Mouse (Mus musculus) embryonic facial prominence, embryonic 10.5 days (tissue): ENCODE results near the gene Cd3eap. TPM values are rescaled to one million over a fixed set of nuclear protein-coding genes. Genes with fewer than 3 reads are reported as not detected.
A peak's percentile ranks its signal among the peaks of the same experiment; 100 is the strongest.

ENCODE experiments used
- DNase-seq: peaks from one replicate; pipeline ENCODE4 v3.0.0-alpha.2; 2017; ENCODE audit warnings: low spot score
- H3K27ac ChIP-seq: fragments of 300-500 bp; sonication (generic); replicated peaks from 2 replicates; pipeline ENCODE4 v1.5.1; 2016; ENCODE audit warnings: mild to moderate bottlenecking
- H3K27me3 ChIP-seq: fragments of 300-500 bp; sonication (generic); replicated peaks from 2 replicates; pipeline ENCODE4 v1.6.1; 2016; ENCODE audit warnings: low read depth, mild to moderate bottlenecking; ENCODE audit not compliant: poor library complexity, severe bottlenecking
- H3K36me3 ChIP-seq: fragments of 300-500 bp; sonication (generic); replicated peaks from 2 replicates; pipeline ENCODE4 v1.6.1; 2016; ENCODE audit warnings: mild to moderate bottlenecking, moderate library complexity
- H3K4me1 ChIP-seq: fragments of 300-500 bp; sonication (generic); 2 replicates; pipeline ENCODE4 v1.6.1; 2016
- H3K4me3 ChIP-seq: fragments of 300-500 bp; sonication (generic); 2 replicates; pipeline ENCODE4 v1.5.1; 2016; ENCODE audit warnings: mild to moderate bottlenecking, moderate library complexity
- H3K9me3 ChIP-seq: fragments of 300-500 bp; sonication (generic); 2 replicates; pipeline ENCODE4 v1.6.1; 2016; ENCODE audit warnings: mild to moderate bottlenecking
- WGBS: fragments of 180-500 bp; shearing (Covaris S2); methylation state at CpG from one replicate; pipeline ENCODE4 v1.1.7; 2016; 5-methylcytosine and 5-hydroxymethylcytosine counted together
- polyA plus RNA-seq: library from polyadenylated mRNA; unstranded; fragments of >200 nt; fragmentation: Nextera tagmentation; extraction: Ambion mirVana; gene quantifications from 2 replicates; pipeline ENCODE4 v1.2.1, GENCODE M21; 2016

The Cd3eap gene
- polyA plus RNA-seq, 1 experiment from 2014 or later, result 28.9 TPM

DNA sequence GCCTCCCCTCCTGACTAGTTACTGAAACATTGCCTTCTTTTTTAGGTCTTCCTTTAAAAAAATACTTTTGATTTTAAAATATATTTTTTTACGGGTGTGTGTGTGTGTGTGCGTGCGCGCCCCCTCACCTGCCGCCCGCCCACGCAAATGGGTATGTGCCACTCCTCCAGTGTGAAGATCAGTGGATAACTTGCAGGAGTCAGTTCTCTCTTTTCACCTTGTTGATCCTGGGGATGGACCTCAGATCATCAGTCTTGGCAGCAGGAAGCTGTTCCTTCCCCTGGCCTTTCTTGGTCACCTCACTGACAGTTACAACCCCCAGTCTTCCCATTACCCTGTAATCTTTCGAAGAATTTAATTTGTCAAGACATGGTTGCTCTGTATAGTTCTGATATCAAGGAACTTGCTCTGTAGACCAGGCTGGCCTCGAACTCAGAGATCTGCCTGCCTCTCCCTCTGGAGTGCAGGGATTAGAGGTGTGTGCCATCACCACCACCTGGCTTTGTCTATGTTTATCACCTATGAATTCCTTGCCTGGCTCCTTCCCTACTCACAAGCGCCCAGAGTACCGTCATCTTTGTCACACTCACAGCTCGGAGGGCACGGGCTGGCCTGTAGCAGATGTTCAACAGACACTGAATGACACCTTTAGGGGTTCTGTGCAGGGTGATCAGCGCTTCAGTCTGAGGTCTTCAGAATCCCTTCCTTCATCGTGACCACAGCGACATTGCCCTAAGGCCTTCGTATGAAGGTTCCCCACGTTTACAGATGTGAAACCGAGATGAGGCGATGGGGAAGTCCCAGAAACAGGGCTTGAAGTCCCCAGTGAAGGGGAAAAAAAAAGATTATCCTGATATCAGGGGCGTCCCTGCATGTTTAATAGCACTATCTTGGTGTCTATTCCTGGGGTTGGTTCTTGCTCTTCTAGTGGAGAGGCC lies 33.8 kb downstream of the Cd3eap start:
- peak overlapping the region; percentile 58; the same call in 1 of the 2 replicates for H3K4me3 ChIP-seq

GRCm38 (mm10) chr7:19324221-19324620 lies 35.1 kb downstream of the Cd3eap start:
- WGBS, result 85% methylated on average over 11 of the region's 11 CpGs

More for the DNA sequence above, 33.8 kb downstream of the Cd3eap start:
- Histone ChIP-seq H3K36me3 (no peaks in the 10 kb centered on the region), H3K9me3 (no peaks in the 10 kb centered on the region), H3K27ac (peak overlapping the region; percentile 78; the same call in 1 of the 2 replicates), H3K4me1 (peaks cover 34% of the 10 kb centered on the region), H3K27me3 (peaks cover 38% of the 10 kb centered on the region)
- DNase-seq, result no peak
- 71% methylated on average over 21 of the region's 21 CpGs for WGBS

DNA sequence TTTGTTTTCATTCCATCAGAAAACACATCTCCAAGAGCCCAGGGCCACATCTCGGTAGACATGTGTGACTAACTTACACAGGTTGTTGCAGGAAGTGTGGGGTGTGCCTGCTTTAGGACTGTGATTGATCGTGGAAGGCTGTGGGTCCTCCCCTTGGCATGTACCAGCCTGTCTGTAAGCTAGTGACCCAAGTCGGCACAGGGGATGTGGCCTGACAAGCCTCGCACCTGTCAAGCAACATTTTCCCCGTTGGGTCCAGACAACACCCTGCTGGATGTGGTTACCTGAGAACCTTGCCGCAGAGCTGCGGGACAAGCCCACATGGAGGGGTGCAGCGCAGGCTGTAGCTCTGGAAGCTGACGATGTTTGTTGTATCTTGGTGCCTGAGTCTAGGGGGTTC lies 36.8 kb downstream of the Cd3eap start:
- H3K27ac ChIP-seq, result no peak overlapping the region
- peaks cover 46% of the 10 kb centered on the region for H3K4me1 ChIP-seq
- H3K9me3 ChIP-seq, result no peaks in the 10 kb centered on the region
- no peaks in the 10 kb centered on the region for H3K36me3 ChIP-seq
- peaks cover 51% of the 10 kb centered on the region for H3K27me3 ChIP-seq
- DNase-seq, result no peak
- no peak overlapping the region for H3K4me3 ChIP-seq
- WGBS, result 49% methylated on average over 9 of the region's 9 CpGs

More at GRCm38 (mm10) chr7:19324221-19324620, 35.1 kb downstream of the Cd3eap start:
- H3K4me1 ChIP-seq, result peaks cover 47% of the 10 kb centered on the region
- no peaks in the 10 kb centered on the region for H3K36me3 ChIP-seq
- DNase-seq, result no peak
- H3K9me3 ChIP-seq, result no peaks in the 10 kb centered on the region
- no peak overlapping the region for H3K27ac ChIP-seq
- no peak overlapping the region for H3K4me3 ChIP-seq
- H3K27me3 ChIP-seq, result peaks cover 34% of the 10 kb centered on the region

- DNase-seq, result no peak
- no peak overlapping the region for H3K4me3 ChIP-seq
- H3K27ac ChIP-seq, result no peak overlapping the region
- H3K36me3 ChIP-seq, result no peaks in the 10 kb centered on the region
- 67% methylated on average over 5 of the region's 5 CpGs for WGBS
- H3K4me1 ChIP-seq, result peaks cover 39% of the 10 kb centered on the region
- H3K27me3 ChIP-seq, result peaks cover 61% of the 10 kb centered on the region
- H3K9me3 ChIP-seq, result no peaks in the 10 kb centered on the region
Observed at GRCm38 (mm10) chr7:19321464-19321863, 37.8 kb downstream of the Cd3eap start.

DNA sequence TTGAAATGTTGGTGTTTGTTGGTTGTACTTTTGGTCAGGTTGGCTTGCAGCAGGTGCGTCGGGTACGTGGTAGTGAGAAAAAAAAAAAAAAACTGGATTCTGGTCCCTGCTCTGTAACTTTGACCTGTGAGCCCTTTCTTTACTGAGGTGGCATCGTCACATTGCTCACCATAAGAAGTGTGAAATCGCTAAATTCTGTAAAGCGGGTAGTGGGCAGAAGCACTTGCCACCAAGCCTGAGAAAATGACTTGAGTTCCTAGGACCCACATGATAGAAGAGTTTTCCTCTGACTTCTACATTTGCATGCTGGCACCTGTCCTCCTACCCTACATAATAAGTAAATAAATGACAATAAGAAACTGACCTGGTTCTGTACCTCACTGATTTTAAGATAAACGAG lies 38.6 kb downstream of the Cd3eap start:
- DNase-seq, result no peak
- Histone ChIP-seq H3K36me3 (no peaks in the 10 kb centered on the region), H3K4me3 (peak overlapping the region; percentile 64), H3K9me3 (no peaks in the 10 kb centered on the region), H3K27me3 (peaks cover 69% of the 10 kb centered on the region), H3K27ac (peak overlapping the region; percentile 76), H3K4me1 (peaks cover 32% of the 10 kb centered on the region)
- 46% methylated on average over 7 of the region's 7 CpGs for WGBS

DNA sequence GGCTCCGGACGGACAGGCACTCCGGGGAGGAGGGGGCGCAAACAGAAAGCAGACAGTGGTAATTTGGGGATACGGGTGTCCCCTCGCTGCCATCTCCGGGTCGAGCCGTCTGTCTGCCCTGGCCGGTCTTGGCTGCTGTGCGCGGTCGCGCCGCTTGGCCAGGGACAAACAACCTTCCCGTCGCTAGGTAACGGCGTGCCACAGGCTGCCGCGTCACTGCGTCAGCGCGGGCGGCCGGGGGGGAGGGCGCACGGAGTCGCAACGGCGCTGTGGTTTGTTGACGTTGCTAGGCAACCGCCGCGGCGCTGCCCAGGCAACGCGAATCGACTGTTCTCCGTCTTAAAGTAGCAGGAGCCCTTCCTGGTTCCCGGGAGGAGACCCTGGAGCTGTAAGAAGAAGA lies 39.4 kb downstream of the Cd3eap start:
- peak overlapping the region; percentile 64 for H3K4me3 ChIP-seq
- DNase-seq, result peak; percentile 98
- H3K27ac ChIP-seq, result peak overlapping the region; percentile 76
- no peaks in the 10 kb centered on the region for H3K36me3 ChIP-seq
- under 1% methylated on average over 41 of the region's 41 CpGs for WGBS
- H3K27me3 ChIP-seq, result peaks cover 77% of the 10 kb centered on the region
- peaks cover 31% of the 10 kb centered on the region for H3K4me1 ChIP-seq
- no peaks in the 10 kb centered on the region for H3K9me3 ChIP-seq

- Histone ChIP-seq H3K4me1 (peaks cover 31% of the 10 kb centered on the region), H3K36me3 (no peaks in the 10 kb centered on the region), H3K9me3 (no peaks in the 10 kb centered on the region), H3K27ac (peak overlapping the region; percentile 76), H3K4me3 (peak overlapping the region; percentile 64), H3K27me3 (peaks cover 79% of the 10 kb centered on the region)
- DNase-seq, result no peak
- 16% methylated on average over 9 of the region's 9 CpGs for WGBS
Observed at GRCm38 (mm10) chr7:19319458-19319857, 39.8 kb downstream of the Cd3eap start.

GRCm38 (mm10) chr7:19318676-19319075 lies 40.6 kb downstream of the Cd3eap start:
- H3K36me3 ChIP-seq, result no peaks in the 10 kb centered on the region
- H3K27me3 ChIP-seq, result peaks cover 79% of the 10 kb centered on the region
- H3K4me3 ChIP-seq, result no peak overlapping the region
- 81% methylated on average over 7 of the region's 7 CpGs for WGBS
- no peak for DNase-seq
- H3K27ac ChIP-seq, result no peak overlapping the region
- H3K9me3 ChIP-seq, result no peaks in the 10 kb centered on the region
- peaks cover 31% of the 10 kb centered on the region for H3K4me1 ChIP-seq

DNA sequence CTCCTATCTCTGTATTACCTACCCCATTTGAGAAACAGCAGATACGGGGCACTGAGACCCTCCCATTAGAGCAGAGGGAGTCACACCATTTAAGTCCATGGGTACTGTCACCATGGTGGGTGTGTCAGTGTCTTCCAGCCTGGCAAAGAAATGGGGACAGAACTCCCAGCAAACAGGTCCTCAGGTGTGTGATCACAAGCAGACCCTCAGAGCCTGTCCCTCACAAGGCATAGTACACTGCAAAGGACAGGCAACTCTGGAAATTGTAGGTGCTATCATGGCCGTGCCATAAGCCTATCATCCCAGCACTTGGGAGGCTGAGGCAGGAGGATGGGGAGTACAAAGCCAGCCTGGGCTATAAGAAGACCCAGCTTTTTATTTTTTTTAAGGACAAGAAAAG lies 41.1 kb downstream of the Cd3eap start:
- H3K27ac ChIP-seq, result no peak overlapping the region
- 74% methylated on average over 2 of the region's 2 CpGs for WGBS
- peaks cover 84% of the 10 kb centered on the region for H3K27me3 ChIP-seq

DNA sequence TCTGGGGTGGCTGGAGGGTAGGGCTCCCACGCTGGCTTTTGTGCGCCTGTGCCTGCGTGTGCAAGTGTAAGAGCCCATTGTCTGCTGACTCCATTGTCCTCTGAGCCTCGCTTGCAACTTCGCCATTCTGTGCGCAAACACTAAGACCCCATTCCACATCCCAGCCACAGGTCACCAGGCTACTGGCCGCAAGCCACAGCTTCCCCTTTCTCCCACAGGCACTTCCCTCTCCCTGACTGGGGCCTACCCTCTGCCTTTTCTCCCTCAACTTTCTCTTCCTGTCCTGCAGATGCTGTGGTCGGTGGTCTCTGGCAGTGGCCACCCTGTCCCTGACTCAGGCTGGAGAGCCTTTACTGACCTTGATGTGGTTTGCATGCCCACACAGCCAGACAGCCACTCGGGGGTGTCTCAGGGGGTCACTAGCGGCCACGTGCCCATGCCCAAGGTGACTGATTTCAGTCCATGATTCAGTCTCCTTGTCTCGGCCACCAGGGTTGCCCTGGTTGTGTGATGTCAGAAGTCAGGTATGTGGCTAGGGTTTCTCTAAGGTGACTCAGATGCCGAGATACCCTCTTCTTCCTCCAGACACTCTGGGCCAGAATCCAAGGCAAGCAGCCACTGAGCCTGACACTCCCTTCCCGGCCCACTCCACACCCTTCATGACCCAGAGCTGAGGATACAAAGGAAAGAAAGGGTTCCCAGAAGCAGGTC lies 42.7 kb downstream of the Cd3eap start:
- Histone ChIP-seq H3K27ac (peak overlapping the region; percentile 40; the same call in 1 of the 2 replicates), H3K4me1 (peaks cover 25% of the 10 kb centered on the region), H3K4me3 (no peak overlapping the region), H3K36me3 (no peaks in the 10 kb centered on the region), H3K9me3 (no peaks in the 10 kb centered on the region), H3K27me3 (peaks cover 80% of the 10 kb centered on the region)
- no peak for DNase-seq
- 55% methylated on average over 14 of the region's 14 CpGs for WGBS

More for the DNA sequence above, 41.1 kb downstream of the Cd3eap start:
- Histone ChIP-seq H3K36me3 (no peaks in the 10 kb centered on the region), H3K4me3 (no peak overlapping the region), H3K4me1 (peaks cover 31% of the 10 kb centered on the region), H3K9me3 (no peaks in the 10 kb centered on the region)
- DNase-seq, result no peak

GRCm38 (mm10) chr7:19314033-19314432 lies 45.2 kb downstream of the Cd3eap start:
- 54% methylated on average over 5 of the region's 5 CpGs for WGBS
- peaks cover 18% of the 10 kb centered on the region for H3K4me1 ChIP-seq
- H3K4me3 ChIP-seq, result no peak overlapping the region
- no peak for DNase-seq
- no peaks in the 10 kb centered on the region for H3K36me3 ChIP-seq
- H3K9me3 ChIP-seq, result no peaks in the 10 kb centered on the region
- H3K27me3 ChIP-seq, result peaks cover 71% of the 10 kb centered on the region
- H3K27ac ChIP-seq, result no peak overlapping the region

DNA sequence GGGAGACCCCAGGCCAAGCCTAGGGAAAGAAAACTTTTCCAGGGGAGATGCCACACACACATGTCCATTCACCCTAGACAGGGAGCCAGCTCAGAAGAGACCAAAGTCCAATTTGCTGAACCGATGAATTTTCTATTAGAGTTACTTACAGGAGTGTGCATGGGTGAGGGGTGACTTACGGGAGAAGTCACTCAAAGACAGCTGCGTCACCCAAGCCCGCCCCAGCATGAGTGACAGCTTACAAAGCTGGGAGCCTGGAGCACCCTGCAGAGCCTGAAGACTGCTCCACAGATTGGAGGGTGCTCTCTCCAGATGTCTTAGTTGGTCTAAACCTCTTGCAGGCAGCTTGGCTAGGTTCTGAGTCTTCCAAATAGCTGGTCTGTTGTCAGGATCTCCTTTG lies 47.3 kb downstream of the Cd3eap start:
- no peak for DNase-seq
- Histone ChIP-seq H3K27me3 (peaks cover 62% of the 10 kb centered on the region), H3K4me3 (no peak overlapping the region), H3K36me3 (no peaks in the 10 kb centered on the region), H3K27ac (no peak overlapping the region), H3K9me3 (no peaks in the 10 kb centered on the region), H3K4me1 (peaks cover 33% of the 10 kb centered on the region)
- 46% methylated on average over 4 of the region's 4 CpGs for WGBS
